Mouse (Mus musculus): ENCODE measurements around the gene Atl1.

DNA sequence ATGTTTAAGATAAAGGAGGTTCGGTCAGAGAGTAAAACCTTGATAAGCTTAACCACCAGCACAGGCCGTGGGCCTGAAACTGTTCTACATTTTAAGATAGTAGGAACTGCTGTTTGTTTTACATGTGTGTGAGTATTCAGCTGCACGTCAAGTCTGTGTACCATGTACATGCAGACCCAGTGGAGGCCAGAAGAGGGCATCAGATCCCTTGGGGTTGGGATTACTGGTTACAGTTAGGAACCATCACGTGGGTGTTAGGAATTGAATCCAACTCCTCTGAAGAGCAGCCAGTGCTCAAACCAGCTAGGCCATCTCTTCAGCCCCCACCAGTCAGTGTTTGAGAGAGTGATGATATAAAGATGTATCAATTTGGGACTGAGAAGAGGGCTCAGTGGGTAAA lies 70.1 kb downstream of the Atl1 start:
- TF ChIP-seq GATA1 (IDR thresholded peaks at IDR 0.05; ENCODE audit: borderline replicate concordance, low read length) (no peak), FLI1 (IDR thresholded peaks at IDR 0.05; ENCODE audit: low read length) (no peak)
